Mouse (Mus musculus): ENCODE measurements around the gene Adgrg1.
"Not testable (repeated sequence)": the region's sequence is repeated elsewhere in the genome, so short reads cannot be mapped to it uniquely, and the experiment has no call there.

Adgrg1 gene

DNA sequence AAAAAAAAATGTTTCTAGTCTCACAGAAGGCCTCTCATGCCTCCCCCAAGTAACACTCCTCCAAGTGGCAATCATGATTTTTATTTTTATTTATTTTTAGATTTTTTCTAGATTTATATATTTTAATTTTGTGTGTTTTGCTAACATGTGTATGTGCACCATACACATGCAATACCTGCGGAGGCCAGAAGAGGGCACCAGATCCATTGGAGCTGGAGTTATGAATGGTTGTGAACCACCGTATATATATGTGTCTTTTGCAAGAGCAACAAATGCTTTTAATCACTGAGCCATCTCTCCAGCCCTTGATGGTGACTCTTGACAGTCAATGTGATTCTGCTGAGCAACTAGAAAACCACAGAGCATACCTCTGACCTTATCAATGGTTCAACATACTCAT is 50.9 kb downstream of the Adgrg1 start:
- no peak for DNase-seq (ENCODE audit: extremely low read depth, low read depth, low spot score)

DNA sequence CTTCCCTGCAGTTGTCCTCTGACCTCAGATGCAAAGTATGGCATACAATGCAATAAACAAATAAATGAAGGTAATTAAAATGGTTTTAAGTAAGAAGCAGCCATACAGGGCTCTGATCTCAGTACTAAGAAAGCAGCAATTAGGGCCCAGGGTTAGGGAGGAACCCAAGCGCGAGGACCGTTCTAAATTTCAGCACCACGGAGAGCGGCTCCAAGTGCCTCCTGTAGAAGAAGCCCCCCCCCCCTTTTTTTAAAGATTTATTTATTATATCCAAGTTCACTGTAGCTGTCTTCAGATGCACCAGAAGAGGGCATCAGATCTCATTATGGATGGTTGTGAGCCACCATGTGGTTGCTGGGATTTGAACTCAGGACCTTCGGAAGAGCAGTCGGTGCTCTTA is 53.8 kb downstream of the Adgrg1 start:
- DNase-seq (ENCODE audit: extremely low read depth, low read depth, low spot score): not testable (repeated sequence)

DNA sequence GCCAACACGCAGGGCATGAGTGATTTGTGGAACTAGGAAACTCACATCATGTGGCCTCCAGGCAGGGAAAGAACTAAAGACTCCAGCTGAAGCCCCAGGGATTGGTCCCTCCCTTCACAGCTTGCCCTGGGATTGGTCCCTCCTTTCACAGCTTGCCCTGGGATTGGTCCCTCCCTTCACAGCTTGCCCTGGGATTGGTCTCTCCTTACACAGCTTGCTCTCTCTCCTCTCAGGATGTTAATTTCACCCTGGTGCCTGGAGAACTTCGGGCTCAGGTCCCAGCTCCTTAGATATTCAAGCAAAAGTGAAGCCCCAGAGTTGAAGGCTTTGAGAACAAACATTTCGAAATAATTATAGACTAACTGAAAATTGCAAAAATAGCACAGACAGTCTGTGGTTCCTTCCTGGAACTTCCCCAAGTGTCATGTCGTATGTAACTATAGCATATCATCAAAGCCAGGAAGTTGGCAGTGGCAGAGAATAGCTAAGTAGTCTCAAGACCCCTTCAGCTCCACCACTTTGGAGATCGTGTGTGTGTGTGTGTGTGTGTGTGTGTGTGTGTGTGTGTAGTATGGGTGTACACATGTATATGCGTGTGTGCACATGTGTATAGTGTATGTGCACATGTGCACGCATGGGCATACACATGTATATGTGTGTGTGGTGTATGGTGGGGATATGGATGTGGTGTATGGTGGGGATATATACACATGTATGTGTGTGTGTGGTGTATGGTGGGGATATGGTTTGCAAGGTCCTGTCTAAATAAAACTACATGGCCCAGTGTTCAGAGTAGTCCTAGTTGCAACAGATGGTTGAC is 62.8 kb downstream of the Adgrg1 start:
- DNase-seq (ENCODE audit: extremely low read depth, low read depth, low spot score): no peak

GRCm38 (mm10) chr8:95041883-95042784 is 67.6 kb downstream of the Adgrg1 start:
- DNase-seq (ENCODE audit: extremely low read depth, low read depth, low spot score): no peak

DNA sequence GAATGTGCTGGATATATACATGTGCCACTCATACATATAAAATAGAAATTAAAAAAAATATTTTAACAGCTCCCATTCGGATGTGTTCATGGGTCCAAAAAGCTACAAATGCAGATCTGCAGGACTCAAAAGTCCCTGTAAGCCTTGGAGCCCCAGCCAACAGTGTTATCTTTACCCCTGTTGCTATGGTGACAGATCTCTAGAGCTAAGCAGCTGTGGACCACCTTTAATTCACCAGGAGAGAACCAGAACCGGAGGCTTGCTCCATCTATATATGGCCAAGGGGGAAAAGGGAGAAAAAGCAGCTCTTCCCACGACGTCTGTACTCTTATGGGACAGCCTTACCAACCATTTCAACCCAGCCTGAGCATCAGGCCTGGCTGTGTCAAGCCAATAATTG is 70.3 kb downstream of the Adgrg1 start:
- no peak for DNase-seq (ENCODE audit: extremely low read depth, low read depth, low spot score)

DNA sequence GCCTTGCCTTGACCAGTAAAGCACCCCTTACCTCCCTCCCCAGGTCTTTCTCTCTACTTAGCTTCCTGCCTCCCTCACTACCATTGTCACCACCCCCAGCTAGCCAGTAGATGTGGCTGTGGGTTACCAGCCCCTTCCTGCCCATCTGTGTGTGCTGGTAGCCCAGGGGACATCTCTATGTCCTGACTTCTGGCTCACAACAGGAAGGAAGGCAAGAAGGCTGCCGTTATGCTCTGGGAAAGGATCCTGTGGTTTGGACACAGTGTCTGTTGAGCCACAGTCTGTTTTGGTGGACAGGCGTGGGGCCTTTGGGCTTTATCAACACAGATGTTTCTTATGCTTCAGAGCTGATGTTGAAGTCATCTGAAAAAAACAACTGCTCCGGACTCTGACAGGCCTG is 72.4 kb downstream of the Adgrg1 start:
- no peak for DNase-seq (ENCODE audit: extremely low read depth, low read depth, low spot score)

DNA sequence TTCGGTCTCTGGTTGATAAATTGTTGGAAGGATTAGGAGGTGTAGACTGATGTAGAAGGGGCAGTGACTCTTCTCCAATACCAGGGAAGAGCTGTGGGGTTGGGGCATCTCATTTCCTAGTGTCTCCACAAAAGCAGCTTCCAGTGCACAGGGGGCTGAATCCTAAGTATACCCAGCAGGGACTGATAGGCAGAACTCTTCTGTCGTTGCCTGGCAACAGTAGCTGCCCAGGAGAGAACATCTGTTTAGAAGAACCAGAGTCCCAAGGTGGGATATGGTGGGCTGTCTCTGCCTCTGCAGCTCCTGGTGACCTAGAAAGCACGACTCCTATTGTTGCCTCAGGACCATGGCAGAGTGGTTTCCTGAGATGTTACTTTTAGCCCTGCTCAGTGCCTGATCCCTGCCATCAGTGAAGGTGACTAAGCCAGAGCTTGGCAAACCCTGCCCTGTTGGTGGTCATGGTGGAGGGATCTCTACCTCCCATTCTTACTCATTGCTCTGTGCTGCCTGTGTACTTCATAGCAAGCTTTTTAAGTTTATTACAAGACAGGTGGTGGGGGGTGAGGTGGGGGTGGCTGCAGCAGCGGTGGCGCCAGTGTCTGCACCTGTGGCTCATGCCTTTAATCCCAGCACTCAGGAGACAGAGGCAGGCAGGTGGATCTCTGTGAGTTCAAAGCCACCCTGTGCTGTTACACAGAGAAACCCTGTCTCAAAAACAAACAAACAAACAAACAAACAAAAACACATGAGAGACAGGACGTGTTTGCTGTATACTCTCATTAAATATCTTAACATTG is 73.5 kb downstream of the Adgrg1 start:
- no peak for DNase-seq (ENCODE audit: extremely low read depth, low read depth, low spot score)

DNA sequence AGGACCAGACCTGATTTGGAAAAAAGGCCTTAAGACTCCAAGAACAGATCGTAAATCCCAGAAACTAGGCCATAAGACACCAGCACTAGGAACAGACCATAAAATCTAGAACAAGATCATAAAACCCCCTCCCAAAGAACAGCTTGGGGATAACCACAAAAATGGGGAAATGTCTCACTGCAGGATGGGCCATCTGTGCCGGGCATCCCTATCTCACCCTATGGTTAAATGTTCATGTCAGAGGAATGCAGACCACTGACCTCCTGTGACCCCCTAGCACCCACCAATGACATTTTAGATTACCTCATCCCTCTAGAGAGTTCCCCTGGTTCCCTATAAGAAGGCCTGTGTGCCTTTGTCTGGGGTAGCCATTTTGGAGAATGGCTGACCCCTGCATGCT is 75.1 kb downstream of the Adgrg1 start:
- DNase-seq (ENCODE audit: extremely low read depth, low read depth, low spot score): no peak

- DNase-seq (ENCODE audit: extremely low read depth, low read depth, low spot score): no peak
Observed at GRCm38 (mm10) chr8:95054438-95054837, 79.9 kb downstream of the Adgrg1 start.

GRCm38 (mm10) chr8:95054927-95055510 is 80.5 kb downstream of the Adgrg1 start, which contains the start of gene Drc7:
TSS of gene Drc7 (plus strand) at chr8:95055103.
- DNase-seq (ENCODE audit: extremely low read depth, low read depth, low spot score): no peak

- no peak for DNase-seq (ENCODE audit: extremely low read depth, low read depth, low spot score)
Observed at GRCm38 (mm10) chr8:95056414-95056813, 81.9 kb downstream of the Adgrg1 start.

- DNase-seq (ENCODE audit: extremely low read depth, low read depth, low spot score): no peak
Observed at GRCm38 (mm10) chr8:95058661-95059060, 84.1 kb downstream of the Adgrg1 start.

- DNase-seq (ENCODE audit: extremely low read depth, low read depth, low spot score): no peak
Observed at GRCm38 (mm10) chr8:95059812-95060533, 85.4 kb downstream of the Adgrg1 start.
